14 mouse cellular contexts compared by ENCODE assay signal in genomic region chr11:87663948-87664347, GRCm38 (mm10). TPM values are rescaled to one million over a fixed set of nuclear protein-coding genes. Genes with fewer than 3 reads are reported as not detected.
DNase-seq lines count a peak whose midpoint lies in the region; ATAC-seq and TF ChIP-seq lines count a peak whose summit lies in the region.
"Had no signal": no experiment of that assay in that cellular context is flagged by ENCODE, and none has a peak within 500 bp of the region (broad histone marks: within the 10 kb centered on the region; RNA-seq: fewer than 3 reads in every experiment).

No protein-coding gene starts in this region.

- no peaks in the 10 kb centered on the region for H3K36me3 ChIP-seq in forebrain, postnatal 0 days (ENCODE audit: insufficient read depth)
- no peaks in the 10 kb centered on the region for H3K36me3 ChIP-seq in forebrain, embryonic 11.5 days (ENCODE audit: control insufficient read depth, insufficient read depth, low read length)
- no peaks in the 10 kb centered on the region for H3K36me3 ChIP-seq in limb, embryonic 12.5 days
- H3K36me3 ChIP-seq in limb, embryonic 10.5 days = no peaks in the 10 kb centered on the region
- no peaks in the 10 kb centered on the region for H3K36me3 ChIP-seq in intestine, embryonic 15.5 days
- no peaks in the 10 kb centered on the region for H3K36me3 ChIP-seq in stomach, embryonic 14.5 days (ENCODE audit: control insufficient read depth, insufficient read depth, low read length)

- no peak overlapping the region for H3K27ac ChIP-seq in forebrain, postnatal 0 days (ENCODE audit: low read depth, low read length)
- H3K27ac ChIP-seq in forebrain, embryonic 11.5 days (ENCODE audit: low read depth, low read length) = no peak overlapping the region
- H3K27ac ChIP-seq in limb, embryonic 12.5 days = no peak overlapping the region
- no peak overlapping the region for H3K27ac ChIP-seq in limb, embryonic 10.5 days
- H3K27ac ChIP-seq in intestine, embryonic 15.5 days = peak overlapping the region; percentile 22; the same call in 1 of the 2 replicates
- no peak overlapping the region for H3K27ac ChIP-seq in stomach, embryonic 14.5 days (ENCODE audit: low read length)
- H3K27ac ChIP-seq: hindbrain, embryonic 14.5 days had no signal

- no peaks in the 10 kb centered on the region for H3K9me3 ChIP-seq in forebrain, postnatal 0 days (ENCODE audit: low read length)
- no peaks in the 10 kb centered on the region for H3K9me3 ChIP-seq in forebrain, embryonic 11.5 days (ENCODE audit: control insufficient read depth, low read length)
- H3K9me3 ChIP-seq in limb, embryonic 12.5 days = no peaks in the 10 kb centered on the region
- H3K9me3 ChIP-seq in limb, embryonic 10.5 days (replicated peaks) = no peaks in the 10 kb centered on the region
- H3K9me3 ChIP-seq in intestine, embryonic 15.5 days = no peaks in the 10 kb centered on the region
- H3K9me3 ChIP-seq in stomach, embryonic 14.5 days (ENCODE audit: control insufficient read depth, low read depth, low read length) = no peaks in the 10 kb centered on the region

- no peaks in the 10 kb centered on the region; the same call in 1 of the 2 replicates for H3K27me3 ChIP-seq in forebrain, postnatal 0 days (ENCODE audit: insufficient read depth, low read length)
- H3K27me3 ChIP-seq in forebrain, embryonic 11.5 days (ENCODE audit: control insufficient read depth, insufficient read depth, low read length) = peaks cover 12% of the 10 kb centered on the region
- H3K27me3 ChIP-seq in limb, embryonic 12.5 days = peaks cover 18% of the 10 kb centered on the region
- H3K27me3 ChIP-seq in limb, embryonic 10.5 days (ENCODE audit: low read depth, poor library complexity, severe bottlenecking) = peaks cover 25% of the 10 kb centered on the region
- no peaks in the 10 kb centered on the region for H3K27me3 ChIP-seq in intestine, embryonic 15.5 days (replicated peaks)
- H3K27me3 ChIP-seq in stomach, embryonic 14.5 days (ENCODE audit: control insufficient read depth, insufficient read depth, low read length) = no peaks in the 10 kb centered on the region
- H3K27me3 ChIP-seq: Patski had no signal

- 67% methylated on average over 6 of the region's 6 CpGs for WGBS in forebrain, postnatal 0 days
- WGBS in forebrain, embryonic 11.5 days = 78% methylated on average over 6 of the region's 6 CpGs
- 60% methylated on average over 6 of the region's 6 CpGs for WGBS in limb, embryonic 12.5 days
- 79% methylated on average over 6 of the region's 6 CpGs for WGBS in limb, embryonic 10.5 days
- WGBS in intestine, embryonic 15.5 days = 50% methylated on average over 6 of the region's 6 CpGs
- 58% methylated on average over 6 of the region's 6 CpGs for WGBS in stomach, embryonic 14.5 days

- H3K4me3 ChIP-seq in forebrain, postnatal 0 days (ENCODE audit: low read depth, low read length) = no peak overlapping the region
- no peak overlapping the region for H3K4me3 ChIP-seq in forebrain, embryonic 11.5 days (ENCODE audit: low read depth, low read length)
- H3K4me3 ChIP-seq in limb, embryonic 12.5 days (replicated peaks) = peak overlapping the region; percentile 15
- H3K4me3 ChIP-seq in limb, embryonic 10.5 days = no peak overlapping the region
- H3K4me3 ChIP-seq in intestine, embryonic 15.5 days (replicated peaks) = peak overlapping the region; percentile 45
- H3K4me3 ChIP-seq in stomach, embryonic 14.5 days (ENCODE audit: low read depth, low read length) = peak overlapping the region; percentile 36

- no peak for ATAC-seq in forebrain, postnatal 0 days
- no peak for ATAC-seq in forebrain, embryonic 11.5 days (replicated peaks; ENCODE audit: low FRiP score)
- ATAC-seq in limb, embryonic 12.5 days (ENCODE audit: insufficient number of reproducible peaks, insufficient read depth, low FRiP score, low TSS enrichment, low read depth) = no peak
- ATAC-seq in intestine, embryonic 15.5 days = no peak
- ATAC-seq in stomach, embryonic 14.5 days (ENCODE audit: insufficient number of reproducible peaks, insufficient read depth, low FRiP score, low read depth) = no peak
- ATAC-seq: Patski had no signal

- no peak for TF ChIP-seq CTCF in forebrain, postnatal 0 days (IDR thresholded peaks at IDR 0.05; ENCODE audit: low read depth)

- DNase-seq in forebrain, postnatal 0 days = no peak
- no peak for DNase-seq in forebrain, embryonic 11.5 days (ENCODE audit: low spot score)
- DNase-seq in limb, embryonic 10.5 days (ENCODE audit: low spot score) = no peak
- no peak for DNase-seq in embryo, embryonic 11 days
- no peak for DNase-seq in cerebellum, adult 11-12 months
- DNase-seq: adrenal gland, adult 8-10 months; B cell, adult 2 months; thymus, postnatal 36 days had no signal

- no peak overlapping the region for H3K9ac ChIP-seq in forebrain, postnatal 0 days
- no peak overlapping the region for H3K9ac ChIP-seq in forebrain, embryonic 11.5 days (ENCODE audit: low read length)
- H3K9ac ChIP-seq in limb, embryonic 12.5 days (replicated peaks) = no peak overlapping the region
- peak overlapping the region; percentile 65 for H3K9ac ChIP-seq in intestine, embryonic 15.5 days
- H3K9ac ChIP-seq in stomach, embryonic 14.5 days (replicated peaks; ENCODE audit: low read depth, low read length) = peak overlapping the region; percentile 50
- H3K9ac ChIP-seq: hindbrain, embryonic 14.5 days had no signal

- no peaks in the 10 kb centered on the region for H3K4me1 ChIP-seq in forebrain, postnatal 0 days (ENCODE audit: insufficient read depth)
- H3K4me1 ChIP-seq in forebrain, embryonic 11.5 days (replicated peaks; ENCODE audit: control insufficient read depth, insufficient read depth, low read length) = peaks cover 4% of the 10 kb centered on the region; the same call in 1 of the 2 replicates
- H3K4me1 ChIP-seq in limb, embryonic 12.5 days (replicated peaks) = peaks cover 9% of the 10 kb centered on the region
- no peaks in the 10 kb centered on the region for H3K4me1 ChIP-seq in limb, embryonic 10.5 days
- H3K4me1 ChIP-seq in intestine, embryonic 15.5 days (replicated peaks) = no peaks in the 10 kb centered on the region
- H3K4me1 ChIP-seq in stomach, embryonic 14.5 days (ENCODE audit: control insufficient read depth, insufficient read depth, low read length) = no peaks in the 10 kb centered on the region

- H3K4me2 ChIP-seq in forebrain, postnatal 0 days (ENCODE audit: low read depth) = peak overlapping the region; percentile 5; the same call in 1 of the 2 replicates
- H3K4me2 ChIP-seq in forebrain, embryonic 11.5 days (ENCODE audit: low read depth, low read length, severe bottlenecking) = no peak overlapping the region
- H3K4me2 ChIP-seq in limb, embryonic 12.5 days = peak overlapping the region; percentile 23; the same call in 1 of the 2 replicates
- peak overlapping the region; percentile 37; the same call in 1 of the 2 replicates for H3K4me2 ChIP-seq in intestine, embryonic 15.5 days (replicated peaks)
- peak overlapping the region; percentile 46 for H3K4me2 ChIP-seq in stomach, embryonic 14.5 days (replicated peaks; ENCODE audit: low read depth, low read length)
- H3K4me2 ChIP-seq: hindbrain, embryonic 14.5 days had no signal

RNA-seq across cellular contexts. Expression of gene Rnf43, which starts 1.4 kb away (rescaled TPM):
- total RNA-seq in forebrain, postnatal 0 days (2014; rRNA removed) = 1.0 and 1.8 TPM in 2 replicates
- polyA plus RNA-seq in forebrain, postnatal 0 days (2015; fragmentation: Nextera tagmentation; extraction: Ambion mirVana) = 0.79 and 0.84 TPM in 2 replicates
- polyA plus RNA-seq in forebrain, embryonic 11.5 days (2014; fragmentation: Nextera tagmentation; extraction: Ambion mirVana) = 1.5 and 1.9 TPM in 2 replicates
- polyA plus RNA-seq in limb, embryonic 12.5 days (2016; fragmentation: Nextera tagmentation; extraction: Ambion mirVana) = 2.8 and 4.0 TPM in 2 replicates
- polyA plus RNA-seq in limb, embryonic 10.5 days (2016; fragmentation: Nextera tagmentation; extraction: Ambion mirVana) = 1.9 and 2.2 TPM in 2 replicates
- polyA plus RNA-seq in intestine, embryonic 15.5 days (2015; fragmentation: Nextera tagmentation; extraction: Ambion mirVana) = 14.1 and 14.7 TPM in 2 replicates
- 19.7 and 20.2 TPM in 2 replicates for polyA plus RNA-seq in stomach, embryonic 14.5 days (2014; fragmentation: Nextera tagmentation; extraction: Ambion mirVana)

RNA-seq across cellular contexts. Expression of gene Hsf5, which starts 47.0 kb away (rescaled TPM):
- total RNA-seq in forebrain, postnatal 0 days (2014; rRNA removed) = 0.23 and 0.48 TPM in 2 replicates
- polyA plus RNA-seq in forebrain, postnatal 0 days (2015; fragmentation: Nextera tagmentation; extraction: Ambion mirVana) = 0.08 and 0.16 TPM in 2 replicates
- 0.37 and 0.52 TPM in 2 replicates for polyA plus RNA-seq in forebrain, embryonic 11.5 days (2014; fragmentation: Nextera tagmentation; extraction: Ambion mirVana)
- polyA plus RNA-seq in limb, embryonic 12.5 days (2016; fragmentation: Nextera tagmentation; extraction: Ambion mirVana) = 0.19 and 0.21 TPM in 2 replicates
- 0.26 and 0.34 TPM in 2 replicates for polyA plus RNA-seq in limb, embryonic 10.5 days (2016; fragmentation: Nextera tagmentation; extraction: Ambion mirVana)
- 0.15 and 0.29 TPM in 2 replicates for polyA plus RNA-seq in intestine, embryonic 15.5 days (2015; fragmentation: Nextera tagmentation; extraction: Ambion mirVana)
- 0.21 and 0.41 TPM in 2 replicates for polyA plus RNA-seq in stomach, embryonic 14.5 days (2014; fragmentation: Nextera tagmentation; extraction: Ambion mirVana)
- total RNA-seq: gastrocnemius, adult 18-20 months had no signal

Comparison
In these comparisons a context has a peak if more than half of its experiments do, and no peak if none do; other contexts are left out.
1. H3K4me3 ChIP-seq: peak in limb, embryonic 12.5 days (single experiment), intestine, embryonic 15.5 days (single experiment) and stomach, embryonic 14.5 days (single experiment); none in forebrain, postnatal 0 days (single experiment), forebrain, embryonic 11.5 days (single experiment) and limb, embryonic 10.5 days (single experiment).
2. H3K9ac ChIP-seq: peak in intestine, embryonic 15.5 days (single experiment) and stomach, embryonic 14.5 days (single experiment); none in forebrain, postnatal 0 days (single experiment), forebrain, embryonic 11.5 days (single experiment) and limb, embryonic 12.5 days (single experiment).